Mouse (Mus musculus) ES-CJ7 (cell line): ENCODE measurements around the gene Atad5.
A peak's percentile ranks its signal among the peaks of the same experiment; 100 is the strongest.
"Not testable (repeated sequence)": the region's sequence is repeated elsewhere in the genome, so short reads cannot be mapped to it uniquely, and the experiment has no call there.

Experiments
- DNase-seq: peaks from one replicate; pipeline ENCODE4 v3.0.0; 2011; ENCODE audit warnings: low read depth, low spot score

Gene Atad5

DNA sequence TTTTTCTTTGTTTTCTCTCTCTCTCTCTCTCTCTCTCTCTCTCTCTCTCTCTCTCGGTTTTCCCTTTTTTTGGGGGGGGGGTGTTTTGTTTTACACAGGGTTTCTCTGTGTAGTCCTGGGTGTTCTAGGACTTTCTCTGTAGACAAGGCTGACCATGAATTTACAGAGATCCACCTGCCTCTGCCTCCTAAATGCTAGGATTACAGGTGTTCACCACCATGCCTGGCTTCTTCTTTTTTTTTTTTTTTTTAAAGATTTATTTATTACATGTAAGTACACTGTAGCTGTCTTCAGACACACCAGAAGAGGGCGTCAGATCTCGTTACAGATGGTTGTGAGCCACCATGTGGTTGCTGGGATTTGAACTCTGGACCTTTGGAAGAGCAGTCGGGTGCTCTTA lies 59.8 kb downstream of the Atad5 start:
- DNase-seq: not testable (repeated sequence)

- no peak for DNase-seq
These were observed 60.3 kb downstream of the Atad5 start for GRCm38 (mm10) chr11:80149412-80150023.

DNA sequence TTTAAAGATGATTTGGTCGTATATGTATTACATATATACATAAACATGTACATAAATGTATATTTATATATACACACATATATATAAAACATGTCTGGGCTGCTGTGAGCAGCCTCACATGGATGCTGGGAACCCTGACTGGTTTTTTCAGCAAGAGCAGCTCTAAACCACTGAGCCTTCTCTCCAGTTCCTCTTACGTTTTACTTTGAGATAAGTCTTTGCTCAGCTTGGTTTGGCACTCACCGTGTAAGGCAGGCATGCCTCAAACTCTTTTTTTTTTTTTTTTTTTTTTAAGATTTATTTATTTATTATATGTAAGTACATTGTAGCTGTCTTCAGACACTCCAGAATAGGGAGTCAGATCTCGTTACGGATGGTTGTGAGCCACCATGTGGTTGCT lies 61.4 kb downstream of the Atad5 start:
- no peak for DNase-seq

GRCm38 (mm10) chr11:80151541-80151940 lies 62.3 kb downstream of the Atad5 start:
- no peak for DNase-seq

GRCm38 (mm10) chr11:80152376-80152775 lies 63.2 kb downstream of the Atad5 start:
- DNase-seq: no peak

DNA sequence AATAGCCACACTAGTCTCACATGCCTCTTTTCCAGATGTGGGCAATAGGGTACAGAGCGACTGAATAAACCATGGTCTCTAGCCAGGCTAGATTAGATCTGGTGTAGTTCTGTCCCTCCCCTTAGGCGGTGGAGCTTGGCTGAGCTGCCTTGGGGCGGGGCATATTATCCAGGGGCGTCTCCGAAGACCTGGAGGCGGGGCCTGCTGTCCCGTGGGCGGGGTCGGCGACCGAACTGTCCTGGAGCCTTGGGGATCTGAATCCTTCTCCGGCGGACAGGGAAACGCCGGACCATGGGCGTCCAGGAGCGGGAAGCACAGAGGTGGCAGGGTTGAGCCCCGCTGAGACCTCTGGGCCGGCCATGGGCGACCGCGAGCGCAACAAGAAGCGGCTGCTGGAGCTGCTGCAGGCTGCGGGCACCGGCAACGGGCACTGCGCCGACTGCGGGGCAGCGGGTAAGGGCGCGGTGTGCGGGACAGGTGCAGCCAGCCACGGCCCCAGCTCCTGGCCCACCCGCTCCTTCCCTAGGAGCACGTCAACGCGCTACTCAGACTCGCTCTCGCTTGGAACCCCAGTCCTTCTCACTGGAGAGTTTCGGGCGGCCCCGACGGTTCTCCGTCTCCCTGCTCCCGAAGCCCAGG lies 64.8 kb downstream of the Atad5 start, which contains the start of gene Adap2:
Gene Adap2 (plus strand): TSS at position 249 of the 639 bp plus-strand sequence.
- peak; percentile 91 for DNase-seq

GRCm38 (mm10) chr11:80154501-80154900 lies 65.3 kb downstream of the Atad5 start:
- no peak for DNase-seq

- no peak for DNase-seq
These were observed 66.3 kb downstream of the Atad5 start for GRCm38 (mm10) chr11:80155541-80155940.

GRCm38 (mm10) chr11:80155961-80156360 lies 66.8 kb downstream of the Atad5 start:
- DNase-seq: no peak

GRCm38 (mm10) chr11:80156841-80157240 lies 67.6 kb downstream of the Atad5 start:
- DNase-seq: no peak

GRCm38 (mm10) chr11:80159018-80159417 lies 69.8 kb downstream of the Atad5 start:
- DNase-seq: no peak

DNA sequence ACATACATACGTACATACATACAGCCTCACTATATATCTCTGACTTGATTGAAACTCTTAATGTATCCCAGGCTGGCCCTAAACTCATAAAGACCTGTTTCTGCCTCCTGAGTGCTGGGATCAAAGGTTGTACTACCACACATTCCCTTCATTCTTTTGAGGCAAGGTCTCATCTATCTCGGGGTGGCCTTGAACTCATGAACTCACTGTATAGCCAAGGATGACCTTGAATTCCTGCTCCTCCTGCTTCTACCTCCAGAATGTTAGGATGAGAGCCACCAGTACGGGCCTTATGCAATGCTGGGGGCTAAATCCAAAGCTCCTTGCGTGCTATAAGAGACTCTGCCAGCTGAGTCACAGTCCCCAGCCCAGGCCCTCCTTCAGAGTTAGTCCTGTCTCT lies 71.8 kb downstream of the Atad5 start:
- DNase-seq: peak; percentile 74

DNA sequence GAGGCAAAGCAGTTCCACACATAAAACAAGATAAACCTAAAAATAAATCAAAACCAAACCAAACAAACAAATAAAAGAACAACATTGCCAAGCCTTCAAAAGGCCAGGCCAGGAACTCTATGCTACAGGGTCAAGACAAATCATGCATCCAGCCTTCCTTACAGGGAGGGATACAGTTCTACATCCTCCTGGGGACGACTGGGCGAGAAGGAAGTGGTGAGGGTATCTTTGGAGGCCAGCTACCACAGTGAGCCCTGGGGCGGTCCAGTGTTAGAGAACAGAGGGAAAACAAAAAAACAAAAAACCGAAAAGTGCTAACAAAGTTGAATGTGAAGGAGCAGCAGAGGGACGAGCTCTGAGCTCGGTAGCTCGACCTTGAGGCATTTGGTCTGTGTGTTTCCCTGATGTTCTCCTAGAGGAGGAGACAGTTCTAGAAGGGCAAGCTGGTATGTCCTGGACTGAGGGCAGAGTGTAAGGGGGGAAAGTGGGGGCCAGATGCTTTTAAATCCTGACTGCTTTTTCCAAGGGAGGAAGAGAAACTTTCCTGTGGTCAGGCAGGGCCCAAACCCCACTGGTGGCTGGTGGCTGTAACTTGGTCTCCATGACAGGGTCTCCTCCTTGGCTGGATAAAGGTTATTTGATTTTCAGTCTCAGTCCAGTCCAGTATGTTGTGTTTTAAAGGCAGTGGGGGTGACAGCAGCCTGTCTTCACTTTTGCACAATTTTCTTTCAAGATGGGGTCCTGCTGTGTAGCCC lies 74.3 kb downstream of the Atad5 start:
- no peak for DNase-seq

DNA sequence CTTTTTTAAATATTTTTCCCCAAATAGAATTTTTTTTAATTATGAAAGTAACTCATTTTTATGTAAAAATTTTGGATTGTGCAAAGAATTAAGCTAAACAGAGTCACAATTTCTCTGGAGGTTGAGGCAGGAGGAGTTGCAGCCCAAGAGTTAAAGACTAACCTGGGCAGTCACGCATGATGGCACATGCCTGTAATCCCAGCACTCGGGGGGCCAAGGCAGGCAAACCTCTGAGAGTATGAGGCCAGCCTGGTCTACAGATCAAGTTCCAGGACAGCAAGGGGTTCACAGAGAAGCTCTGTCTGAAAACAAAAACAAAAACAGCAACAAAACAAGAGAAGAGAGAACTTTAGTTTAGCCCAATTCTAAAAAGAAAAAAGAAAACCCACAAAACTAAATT lies 75.0 kb downstream of the Atad5 start:
- no peak for DNase-seq

DNA sequence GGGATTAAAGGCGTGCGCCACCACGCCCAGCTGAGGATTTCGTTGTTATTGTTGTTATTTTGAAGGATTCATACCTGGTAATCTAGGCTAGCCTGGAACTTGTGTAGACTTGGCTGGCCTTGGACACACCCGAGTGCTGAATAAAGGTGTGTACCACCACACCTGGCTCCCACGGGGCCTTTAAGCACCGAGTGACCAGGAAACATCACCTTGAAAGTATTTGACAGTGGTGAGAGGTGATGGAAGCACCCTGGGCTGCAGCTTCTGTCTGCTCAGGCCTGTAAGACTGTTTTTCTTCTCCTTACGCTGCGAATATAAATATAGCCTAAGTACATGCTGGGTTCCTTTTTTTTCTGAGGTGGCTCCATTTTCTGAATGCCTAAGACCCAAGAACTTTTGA lies 78.9 kb downstream of the Atad5 start:
- no peak for DNase-seq

- DNase-seq: peak; percentile 48
These were observed 79.5 kb downstream of the Atad5 start for GRCm38 (mm10) chr11:80168611-80169249.

DNA sequence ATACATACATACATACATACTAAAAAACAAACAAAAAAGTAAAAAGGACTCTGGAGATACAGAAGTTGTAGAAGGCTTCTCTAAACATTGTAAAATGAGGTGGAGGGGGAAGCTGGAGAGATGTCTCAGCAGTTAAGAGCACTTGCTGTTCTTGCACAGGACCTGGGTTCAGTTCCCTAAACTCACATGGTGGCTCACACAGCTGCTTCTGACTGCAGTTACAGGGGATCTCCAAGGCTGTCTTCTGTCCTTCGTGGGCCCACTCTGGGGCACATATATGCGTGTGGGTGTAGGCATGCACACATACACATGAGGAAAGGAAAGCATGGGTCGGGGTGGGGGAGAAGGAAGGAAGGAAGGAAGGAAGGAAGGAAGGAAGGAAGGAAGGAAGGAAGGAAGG lies 80.4 kb downstream of the Atad5 start:
- no peak for DNase-seq

- no peak for DNase-seq
These were observed 81.2 kb downstream of the Atad5 start for GRCm38 (mm10) chr11:80170351-80170750.

GRCm38 (mm10) chr11:80171884-80172283 lies 82.7 kb downstream of the Atad5 start:
- DNase-seq: no peak

DNA sequence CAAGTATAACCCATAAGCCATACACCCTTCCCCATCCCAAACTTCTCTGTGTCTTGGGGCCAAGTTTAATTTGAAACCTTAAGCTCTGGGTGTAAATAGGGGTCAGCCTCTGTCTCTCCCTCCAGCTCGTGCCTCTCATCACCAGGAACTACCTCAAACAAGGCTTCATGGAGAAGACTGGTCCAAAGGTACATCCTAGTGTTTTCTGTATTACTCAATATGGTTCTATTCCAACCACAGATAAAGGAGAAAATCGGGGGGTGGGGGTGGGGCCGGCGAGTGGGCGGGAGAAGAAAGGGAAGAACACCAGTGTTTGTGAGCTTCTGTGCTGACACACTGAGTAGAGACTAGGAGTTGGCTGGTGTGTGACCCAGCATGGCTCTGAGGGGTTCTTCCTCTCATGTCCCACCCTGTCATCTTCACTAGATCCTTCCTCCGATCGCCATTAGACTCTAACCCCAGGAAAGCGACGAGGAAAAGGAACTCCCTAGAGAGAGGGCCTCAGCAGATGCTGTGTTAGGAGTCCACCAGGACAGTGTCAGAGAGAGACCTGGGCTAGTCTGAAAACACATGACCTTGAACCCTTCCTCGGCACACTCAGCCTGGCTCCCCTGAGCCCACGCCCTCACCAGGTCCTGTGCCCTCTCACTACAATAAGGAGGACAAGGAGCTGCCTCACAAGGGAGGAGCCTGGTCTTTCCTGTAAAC lies 84.9 kb downstream of the Atad5 start:
- DNase-seq: peak; percentile 69
